Mouse (Mus musculus): ENCODE data around the gene Sgsm1. TPM values are rescaled to one million over a fixed set of nuclear protein-coding genes. Genes with fewer than 3 reads are reported as not detected.

Sgsm1 gene
- polyA plus RNA-seq, 1 experiment from 2014 or later = 6.1 TPM

GRCm38 (mm10) chr5:113330202-113330601, 19.6 kb upstream of the Sgsm1 start:
- Histone ChIP-seq H3K4me2 (replicated peaks; ENCODE audit: low read depth, low read length) (no peak overlapping the region), H3K27ac (ENCODE audit: low read length) (no peak overlapping the region), H3K4me3 (ENCODE audit: low read length) (no peak overlapping the region), H3K36me3 (ENCODE audit: insufficient read depth, low read length) (no peaks in the 10 kb centered on the region), H3K4me1 (ENCODE audit: insufficient read depth, low read length) (peaks cover 8% of the 10 kb centered on the region), H3K9ac (replicated peaks; ENCODE audit: low read length) (no peak overlapping the region), H3K27me3 (ENCODE audit: insufficient read depth, low read length) (peaks cover 26% of the 10 kb centered on the region), H3K9me3 (ENCODE audit: low read length) (peaks cover 22% of the 10 kb centered on the region)
- no peak for ATAC-seq (ENCODE audit: low FRiP score, low TSS enrichment)
- WGBS = 79% methylated on average over 3 of the region's 3 CpGs

- WGBS = 94% methylated on average over 8 of the region's 8 CpGs
- no peak for ATAC-seq (ENCODE audit: low FRiP score, low TSS enrichment)
Observed at GRCm38 (mm10) chr5:113329463-113329862, 18.9 kb upstream of the Sgsm1 start.

DNA sequence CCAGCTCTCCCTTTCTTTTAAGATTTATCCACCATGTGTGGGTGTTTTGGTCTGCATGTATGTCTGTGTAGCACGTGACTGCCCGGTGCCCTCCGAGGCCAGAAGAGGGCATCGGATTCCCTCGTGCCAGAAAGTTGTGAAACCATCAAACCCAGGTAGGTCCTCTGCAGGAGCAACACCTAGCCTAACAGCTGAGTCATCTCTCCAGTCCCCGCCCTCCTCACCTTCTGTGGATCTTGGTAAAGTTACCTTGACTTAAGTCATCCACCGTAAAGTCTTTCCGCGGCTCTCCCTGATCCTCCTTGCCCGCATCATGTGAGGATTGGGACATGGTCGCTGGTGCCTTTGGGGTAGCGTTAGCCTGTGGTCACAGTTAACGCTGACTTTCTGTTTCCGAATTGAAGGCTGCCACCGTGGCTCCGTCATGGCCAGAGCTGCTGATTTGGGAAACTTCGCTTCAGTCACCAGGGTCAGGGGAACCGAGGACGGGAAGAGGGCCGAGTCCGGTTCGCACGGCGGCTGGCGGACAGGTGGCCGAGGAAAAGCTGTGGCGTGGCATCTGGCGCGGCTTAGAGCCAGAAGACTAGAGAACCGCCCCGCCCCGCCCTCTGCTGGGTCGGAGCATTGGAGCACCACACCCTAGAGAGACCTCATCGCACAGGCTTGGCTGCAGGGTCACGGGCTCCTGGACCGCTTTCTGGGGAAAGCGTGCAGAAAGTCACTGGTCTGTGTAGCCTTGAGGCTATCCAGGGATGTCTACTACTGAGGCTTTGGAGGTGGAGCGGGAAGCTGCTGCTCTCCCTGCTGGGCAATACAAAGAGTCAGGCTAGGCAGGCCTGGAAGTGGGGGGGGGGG, 13.4 kb upstream of the Sgsm1 start:
- no peak overlapping the region; the same call in 1 of the 2 replicates for H3K9ac ChIP-seq (replicated peaks; ENCODE audit: low read length)
- peak; percentile 76 for ATAC-seq (ENCODE audit: low FRiP score, low TSS enrichment)
- H3K27me3 ChIP-seq (ENCODE audit: insufficient read depth, low read length) = peaks cover 15% of the 10 kb centered on the region
- peak overlapping the region; percentile 36 for H3K4me3 ChIP-seq (ENCODE audit: low read length)
- no peak overlapping the region for H3K27ac ChIP-seq (ENCODE audit: low read length)
- no peaks in the 10 kb centered on the region for H3K36me3 ChIP-seq (ENCODE audit: insufficient read depth, low read length)
- peak overlapping the region; percentile 61 for H3K4me2 ChIP-seq (replicated peaks; ENCODE audit: low read depth, low read length)
- peaks cover 9% of the 10 kb centered on the region for H3K4me1 ChIP-seq (ENCODE audit: insufficient read depth, low read length)
- peaks cover 16% of the 10 kb centered on the region for H3K9me3 ChIP-seq (ENCODE audit: low read length)
- 4% methylated on average over 38 of the region's 38 CpGs for WGBS

More at GRCm38 (mm10) chr5:113329463-113329862, 18.9 kb upstream of the Sgsm1 start:
- H3K9me3 ChIP-seq (ENCODE audit: low read length) = peaks cover 22% of the 10 kb centered on the region
- peaks cover 25% of the 10 kb centered on the region for H3K27me3 ChIP-seq (ENCODE audit: insufficient read depth, low read length)
- H3K4me3 ChIP-seq (ENCODE audit: low read length) = no peak overlapping the region
- no peak overlapping the region for H3K9ac ChIP-seq (replicated peaks; ENCODE audit: low read length)
- H3K27ac ChIP-seq (ENCODE audit: low read length) = no peak overlapping the region
- no peak overlapping the region for H3K4me2 ChIP-seq (replicated peaks; ENCODE audit: low read depth, low read length)
- H3K36me3 ChIP-seq (ENCODE audit: insufficient read depth, low read length) = no peaks in the 10 kb centered on the region
- peaks cover under 1% of the 10 kb centered on the region; the same call in 1 of the 2 replicates for H3K4me1 ChIP-seq (ENCODE audit: insufficient read depth, low read length)

- H3K27me3 ChIP-seq (ENCODE audit: insufficient read depth, low read length) = peaks cover 13% of the 10 kb centered on the region; the same call in 1 of the 2 replicates
- H3K4me1 ChIP-seq (ENCODE audit: insufficient read depth, low read length) = peaks cover 7% of the 10 kb centered on the region; the same call in 1 of the 2 replicates
- no peak overlapping the region for H3K27ac ChIP-seq (ENCODE audit: low read length)
- ATAC-seq (ENCODE audit: low FRiP score, low TSS enrichment) = no peak
- WGBS = 2% methylated on average over 24 of the region's 24 CpGs
- H3K9ac ChIP-seq (replicated peaks; ENCODE audit: low read length) = no peak overlapping the region
- peak overlapping the region; percentile 24 for H3K4me2 ChIP-seq (replicated peaks; ENCODE audit: low read depth, low read length)
- peaks cover 6% of the 10 kb centered on the region; the same call in 1 of the 2 replicates for H3K9me3 ChIP-seq (ENCODE audit: low read length)
- no peak overlapping the region for H3K4me3 ChIP-seq (ENCODE audit: low read length)
- no peaks in the 10 kb centered on the region for H3K36me3 ChIP-seq (ENCODE audit: insufficient read depth, low read length)
Observed at GRCm38 (mm10) chr5:113313998-113314397, 3.4 kb upstream of the Sgsm1 start.

DNA sequence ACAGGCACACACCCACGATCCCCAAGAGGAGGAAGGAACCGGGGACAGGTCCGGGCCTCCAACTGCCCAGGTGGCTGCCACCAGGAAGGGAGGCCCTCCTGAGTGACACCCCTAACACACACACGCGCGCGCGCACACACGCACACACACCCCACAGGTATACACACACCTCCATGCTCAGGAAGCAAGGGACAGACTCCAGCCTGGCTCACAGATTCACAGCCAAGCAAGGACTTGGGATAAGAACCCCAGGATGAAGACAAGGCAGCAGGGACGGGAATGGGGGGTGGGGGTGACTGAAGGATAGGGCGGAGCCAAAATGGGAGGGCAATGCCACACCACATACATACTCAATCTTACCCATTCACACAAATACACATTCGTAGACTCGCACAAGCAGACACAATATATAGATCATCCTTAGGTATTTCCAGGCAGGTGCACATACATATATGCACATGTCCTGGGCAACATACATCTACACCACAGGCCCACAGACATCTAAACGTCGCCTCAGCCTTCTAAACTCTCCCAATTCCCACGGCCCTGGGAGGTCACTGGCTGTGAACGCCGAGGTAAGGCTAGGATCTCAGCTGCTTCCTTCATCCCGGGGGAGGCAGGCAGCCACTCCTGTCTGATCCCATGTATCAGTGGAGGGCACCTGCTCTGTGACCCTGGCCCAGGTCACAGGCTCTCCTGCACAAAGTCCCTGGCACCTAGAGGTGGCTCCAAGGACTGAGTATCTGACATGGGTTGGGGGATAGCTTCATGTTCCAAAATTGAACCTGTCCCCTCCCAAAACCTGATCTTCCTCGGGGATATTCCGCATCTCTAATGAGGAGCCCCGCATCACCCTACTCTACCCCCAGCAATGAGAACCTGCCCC, 852 bp downstream of the Sgsm1 start:
- Histone ChIP-seq H3K4me3 (ENCODE audit: low read length) (peak overlapping the region; percentile 64), H3K9ac (replicated peaks; ENCODE audit: low read length) (peak overlapping the region; percentile 71), H3K4me2 (replicated peaks; ENCODE audit: low read depth, low read length) (peak overlapping the region; percentile 93), H3K27me3 (ENCODE audit: insufficient read depth, low read length) (peaks cover 18% of the 10 kb centered on the region; the same call in 1 of the 2 replicates), H3K9me3 (ENCODE audit: low read length) (peaks cover 6% of the 10 kb centered on the region; the same call in 1 of the 2 replicates), H3K4me1 (ENCODE audit: insufficient read depth, low read length) (peaks cover 16% of the 10 kb centered on the region), H3K27ac (ENCODE audit: low read length) (no peak overlapping the region), H3K36me3 (ENCODE audit: insufficient read depth, low read length) (no peaks in the 10 kb centered on the region)
- whole genome bisulfite sequencing = 57% methylated on average over 22 of the region's 22 CpGs
- peak; percentile 6; the same call in 1 of the 2 replicates for ATAC-seq (ENCODE audit: low FRiP score, low TSS enrichment)

DNA sequence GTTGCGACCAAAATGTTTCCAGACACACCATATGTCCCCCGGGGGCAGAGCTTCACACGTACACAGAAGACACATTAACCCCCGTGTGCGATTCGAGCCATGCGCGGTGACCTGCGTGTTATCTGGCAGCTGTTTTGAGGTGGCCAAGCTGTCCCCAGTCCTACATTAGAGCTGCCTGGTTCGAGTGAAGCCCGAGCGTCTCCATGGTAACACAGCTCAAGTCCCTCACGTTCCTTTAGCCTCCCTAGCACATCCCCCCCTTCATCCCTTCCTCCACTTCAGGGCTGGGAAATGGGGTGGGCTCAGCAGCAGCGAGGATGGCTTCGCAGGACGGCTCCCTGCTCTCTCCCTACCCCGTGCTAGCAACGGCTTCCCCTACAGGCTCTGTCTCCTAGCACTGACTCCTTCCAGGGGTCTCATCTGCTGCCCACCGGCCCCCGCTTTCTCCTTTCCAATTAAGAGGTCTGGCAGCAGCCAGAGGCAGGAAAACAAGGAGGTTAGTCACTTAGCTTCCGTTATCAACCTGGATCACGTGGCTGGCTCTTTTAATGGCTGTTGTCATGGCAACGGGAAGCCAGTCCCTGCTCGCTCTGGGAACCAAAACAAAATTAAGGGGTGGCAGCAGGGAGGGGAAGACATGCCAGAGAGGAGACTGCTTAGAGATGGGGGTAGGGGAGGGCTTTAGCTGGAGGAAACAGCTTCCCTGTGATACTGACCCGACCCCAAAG, 3.7 kb downstream of the Sgsm1 start:
- ATAC-seq (ENCODE audit: low FRiP score, low TSS enrichment) = peak; percentile 26; the same call in 1 of the 2 replicates
- peak overlapping the region; percentile 46 for H3K9ac ChIP-seq (replicated peaks; ENCODE audit: low read length)
- peaks cover 18% of the 10 kb centered on the region; the same call in 1 of the 2 replicates for H3K27me3 ChIP-seq (ENCODE audit: insufficient read depth, low read length)
- H3K27ac ChIP-seq (ENCODE audit: low read length) = no peak overlapping the region
- peaks cover 18% of the 10 kb centered on the region for H3K4me1 ChIP-seq (ENCODE audit: insufficient read depth, low read length)
- peak overlapping the region; percentile 60 for H3K4me2 ChIP-seq (replicated peaks; ENCODE audit: low read depth, low read length)
- H3K9me3 ChIP-seq (ENCODE audit: low read length) = no peaks in the 10 kb centered on the region
- 2% methylated on average over 25 of the region's 25 CpGs for WGBS
- H3K4me3 ChIP-seq (ENCODE audit: low read length) = peak overlapping the region; percentile 35
- H3K36me3 ChIP-seq (ENCODE audit: insufficient read depth, low read length) = no peaks in the 10 kb centered on the region

- no peaks in the 10 kb centered on the region for H3K36me3 ChIP-seq (ENCODE audit: insufficient read depth, low read length)
- no peak overlapping the region for H3K27ac ChIP-seq (ENCODE audit: low read length)
- 89% methylated on average over 5 of the region's 5 CpGs for WGBS
- no peak for ATAC-seq (ENCODE audit: low FRiP score, low TSS enrichment)
- H3K4me2 ChIP-seq (replicated peaks; ENCODE audit: low read depth, low read length) = no peak overlapping the region
- H3K27me3 ChIP-seq (ENCODE audit: insufficient read depth, low read length) = peaks cover 10% of the 10 kb centered on the region; the same call in 1 of the 2 replicates
- H3K9ac ChIP-seq (replicated peaks; ENCODE audit: low read length) = no peak overlapping the region
- no peaks in the 10 kb centered on the region for H3K9me3 ChIP-seq (ENCODE audit: low read length)
- peaks cover 18% of the 10 kb centered on the region for H3K4me1 ChIP-seq (ENCODE audit: insufficient read depth, low read length)
- no peak overlapping the region for H3K4me3 ChIP-seq (ENCODE audit: low read length)
Observed at GRCm38 (mm10) chr5:113304527-113304926, 6.1 kb downstream of the Sgsm1 start.

DNA sequence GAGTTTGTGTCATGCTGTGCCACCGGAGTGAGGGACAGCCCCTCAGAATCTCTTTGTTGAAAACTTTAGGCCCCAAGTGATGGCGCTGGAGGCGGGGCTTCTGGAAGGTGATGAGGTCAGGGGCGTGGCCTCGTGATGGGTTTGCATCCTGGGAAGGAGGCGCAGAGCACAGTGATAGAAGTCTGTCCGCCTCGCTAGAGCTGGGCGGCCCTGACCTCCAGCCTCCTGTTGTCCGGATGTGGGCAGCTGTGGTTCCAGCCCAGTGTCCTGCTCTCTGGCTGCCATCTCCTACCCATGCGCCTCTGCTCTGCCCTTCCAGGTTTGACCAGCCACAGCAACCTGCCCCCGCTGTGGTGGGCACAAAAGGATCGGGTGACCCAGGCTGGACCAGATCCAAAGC, 8.7 kb downstream of the Sgsm1 start:
- Histone ChIP-seq H3K4me2 (replicated peaks; ENCODE audit: low read depth, low read length) (no peak overlapping the region), H3K36me3 (ENCODE audit: insufficient read depth, low read length) (no peaks in the 10 kb centered on the region), H3K9ac (replicated peaks; ENCODE audit: low read length) (no peak overlapping the region), H3K27me3 (ENCODE audit: insufficient read depth, low read length) (no peaks in the 10 kb centered on the region), H3K9me3 (ENCODE audit: low read length) (no peaks in the 10 kb centered on the region), H3K4me1 (ENCODE audit: insufficient read depth, low read length) (peaks cover 16% of the 10 kb centered on the region), H3K4me3 (ENCODE audit: low read length) (no peak overlapping the region), H3K27ac (ENCODE audit: low read length) (no peak overlapping the region)
- 27% methylated on average over 13 of the region's 13 CpGs for WGBS
- no peak for ATAC-seq (ENCODE audit: low FRiP score, low TSS enrichment)

Measured in kidney, embryonic 16.5 days (tissue).